Mouse (Mus musculus) myocyte (in vitro differentiated cells): Measurements from ENCODE around the gene Cep68.

Experiments
- CEBPB ChIP-seq: IDR thresholded peaks from 2 replicates; pipeline ENCODE4 v1.6.1; 2011; ENCODE audit warnings: mild to moderate bottlenecking, moderate library complexity; ENCODE audit not compliant: poor library complexity, insufficient read depth, severe bottlenecking
- MAX ChIP-seq: IDR thresholded peaks from one replicate; pipeline ENCODE4 v1.6.1; 2011; ENCODE audit warnings: low read depth, mild to moderate bottlenecking, control low read depth
- MYOG ChIP-seq, 3 experiments: IDR thresholded peaks; one replicate each; pipeline ENCODE4 v1.6.1; 2011; ENCODE audit warnings: control low read depth in 2 of 3, low read depth in 2 of 3, mild to moderate bottlenecking in 2 of 3; ENCODE audit not compliant: insufficient read length in 2 of 3, control insufficient read depth in 1 of 3, insufficient read depth in 1 of 3
- POLR2A ChIP-seq: IDR thresholded peaks from one replicate; pipeline ENCODE4 v1.6.1; 2011; ENCODE audit warnings: low read depth, mild to moderate bottlenecking, control low read depth, moderate library complexity; ENCODE audit not compliant: insufficient read length
- POLR2AphosphoS2 ChIP-seq: IDR thresholded peaks from one replicate; pipeline ENCODE4 v1.6.1; 2011; ENCODE audit warnings: low read depth, control low read depth; ENCODE audit not compliant: insufficient read length
- SRF ChIP-seq: IDR thresholded peaks from one replicate; pipeline ENCODE4 v1.6.1; 2011; ENCODE audit warnings: low read depth; ENCODE audit not compliant: control insufficient read depth, insufficient read length
- TCF12 ChIP-seq: IDR thresholded peaks from one replicate; pipeline ENCODE4 v1.6.1; 2011; ENCODE audit warnings: mild to moderate bottlenecking, control low read depth; ENCODE audit not compliant: poor library complexity, insufficient read depth, severe bottlenecking
- TCF3 ChIP-seq: IDR thresholded peaks from one replicate; pipeline ENCODE4 v1.6.1; 2011; ENCODE audit warnings: low read depth, control low read depth; ENCODE audit not compliant: insufficient read length

DNA sequence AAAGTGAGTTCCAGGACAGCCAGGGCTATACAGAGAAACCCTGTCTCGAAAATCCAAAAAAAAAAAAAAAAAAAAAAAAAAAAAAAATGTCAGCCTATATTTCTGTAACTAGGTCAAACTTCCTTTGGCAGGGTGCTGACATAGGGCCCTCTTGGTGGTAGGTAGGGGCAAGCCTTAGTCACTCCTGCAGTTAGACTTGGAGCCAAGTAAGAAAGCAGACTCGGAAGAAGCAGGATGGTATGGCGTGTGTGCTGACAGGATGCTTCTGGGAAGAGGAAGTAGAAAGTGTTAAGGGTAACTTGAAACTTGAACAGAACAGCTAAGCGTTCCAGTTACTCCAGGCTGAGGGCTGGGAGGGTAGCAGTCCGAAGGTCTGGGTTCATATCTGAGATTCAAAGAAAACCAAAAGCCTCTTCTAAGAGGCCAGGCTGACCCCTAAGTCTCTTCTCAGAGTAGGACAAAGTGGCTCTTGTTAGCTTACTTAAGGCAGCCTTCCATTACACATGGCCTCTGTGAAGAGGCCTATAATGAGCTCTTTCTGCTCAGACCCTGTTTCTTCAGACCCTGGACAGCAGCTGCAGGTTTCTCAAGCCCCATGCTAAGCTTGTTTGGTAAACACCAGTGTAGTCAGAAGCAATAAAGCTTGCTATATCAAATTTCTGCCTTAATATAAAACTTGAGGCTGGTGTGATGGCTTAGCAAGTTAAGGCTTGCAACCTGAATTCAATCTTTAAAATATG, 17.0 kb downstream of the Cep68 start:
- TF ChIP-seq POLR2A (no peak), MYOG (IDR thresholded peaks at IDR 0.05; ENCODE audit: control insufficient read depth in 1 of 3, insufficient read depth in 1 of 3, insufficient read length in 2 of 3, low read depth in 2 of 3) (no peak), MAX (no peak), POLR2AphosphoS2 (no peak), TCF3 (no peak), SRF (no peak), TCF12 (no peak), CEBPB (no peak)
